12 mouse cellular contexts compared by ENCODE assay signal in the genomic region with DNA sequence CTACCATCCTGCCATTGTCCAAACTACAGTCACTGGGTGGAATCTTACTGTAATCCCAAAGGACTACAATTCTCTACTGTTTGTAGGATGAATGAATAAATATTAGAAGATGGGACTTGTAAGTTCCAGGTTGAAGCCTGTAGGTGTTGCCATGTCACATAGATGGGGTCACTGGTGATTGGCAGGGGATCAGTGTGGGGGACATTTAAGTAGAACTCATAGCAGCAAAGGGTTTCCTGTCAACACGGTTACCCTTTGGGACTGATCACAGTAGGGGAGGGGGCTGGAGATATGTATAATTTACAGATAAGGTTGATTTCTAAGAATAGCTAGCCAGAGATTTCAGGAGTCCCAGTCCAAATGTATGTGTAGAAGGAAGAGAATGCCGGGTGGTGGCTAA. TPM values are rescaled to one million over a fixed set of nuclear protein-coding genes. Genes with fewer than 3 reads are reported as not detected.
A peak's percentile ranks its signal among the peaks of the same experiment; 100 is the strongest.
DNase-seq lines count a peak whose midpoint lies in the region; ATAC-seq lines count a peak whose summit lies in the region.
"Had no signal": no experiment of that assay in that cellular context is flagged by ENCODE, and none has a peak within 500 bp of the region (broad histone marks: within the 10 kb centered on the region; RNA-seq: fewer than 3 reads in every experiment).

No protein-coding gene starts in this region.

- no peak overlapping the region for H3K27ac ChIP-seq in kidney, embryonic 14.5 days (ENCODE audit: low read depth, low read length)
- H3K27ac ChIP-seq in embryonic facial prominence, embryonic 13.5 days = no peak overlapping the region
- H3K27ac ChIP-seq in hindbrain, embryonic 12.5 days = 0 out of 2 replicates have a peak overlapping the region, but pooled peaks have one; percentile 93
- H3K27ac ChIP-seq in midbrain, embryonic 14.5 days (replicated peaks; ENCODE audit: low read depth, low read length) = peak overlapping the region; percentile 98

- peaks cover 3% of the 10 kb centered on the region; the same call in 1 of the 2 replicates for H3K4me1 ChIP-seq in kidney, embryonic 14.5 days (ENCODE audit: control insufficient read depth, insufficient read depth, low read length)
- H3K4me1 ChIP-seq in embryonic facial prominence, embryonic 13.5 days = peaks cover 4% of the 10 kb centered on the region
- H3K4me1 ChIP-seq in hindbrain, embryonic 12.5 days = peaks cover 20% of the 10 kb centered on the region
- H3K4me1 ChIP-seq in midbrain, embryonic 14.5 days (ENCODE audit: control insufficient read depth, insufficient read depth, low read length) = peaks cover 37% of the 10 kb centered on the region

- H3K4me3 ChIP-seq in kidney, embryonic 14.5 days (ENCODE audit: low read length) = peak overlapping the region; percentile 49; the same call in 1 of the 2 replicates
- H3K4me3 ChIP-seq in embryonic facial prominence, embryonic 13.5 days = peak overlapping the region; percentile 51
- H3K4me3 ChIP-seq in hindbrain, embryonic 12.5 days = 0 out of 2 replicates have a peak overlapping the region, but pooled peaks have one; percentile 66
- peak overlapping the region; percentile 76; the same call in 1 of the 2 replicates for H3K4me3 ChIP-seq in midbrain, embryonic 14.5 days (replicated peaks; ENCODE audit: low read depth, low read length)

- no peaks in the 10 kb centered on the region for H3K36me3 ChIP-seq in kidney, embryonic 14.5 days (ENCODE audit: control insufficient read depth, insufficient read depth, low read length)
- no peaks in the 10 kb centered on the region for H3K36me3 ChIP-seq in embryonic facial prominence, embryonic 13.5 days
- H3K36me3 ChIP-seq in hindbrain, embryonic 12.5 days = no peaks in the 10 kb centered on the region
- H3K36me3 ChIP-seq in midbrain, embryonic 14.5 days (ENCODE audit: control insufficient read depth, insufficient read depth, low read length) = peaks cover 8% of the 10 kb centered on the region; the same call in 1 of the 2 replicates
- H3K36me3 ChIP-seq: G1E had no signal

- peaks cover 30% of the 10 kb centered on the region for H3K27me3 ChIP-seq in kidney, embryonic 14.5 days (ENCODE audit: control insufficient read depth, insufficient read depth, low read length)
- peaks cover 28% of the 10 kb centered on the region for H3K27me3 ChIP-seq in embryonic facial prominence, embryonic 13.5 days
- H3K27me3 ChIP-seq in hindbrain, embryonic 12.5 days = peaks cover 7% of the 10 kb centered on the region
- no peaks in the 10 kb centered on the region for H3K27me3 ChIP-seq in midbrain, embryonic 14.5 days (ENCODE audit: control insufficient read depth, insufficient read depth, low read length)

- no peaks in the 10 kb centered on the region for H3K9me3 ChIP-seq in kidney, embryonic 14.5 days (ENCODE audit: control insufficient read depth, low read length)
- H3K9me3 ChIP-seq in embryonic facial prominence, embryonic 13.5 days = no peaks in the 10 kb centered on the region
- no peaks in the 10 kb centered on the region for H3K9me3 ChIP-seq in hindbrain, embryonic 12.5 days (replicated peaks)
- H3K9me3 ChIP-seq in midbrain, embryonic 14.5 days (ENCODE audit: control insufficient read depth, low read length) = no peaks in the 10 kb centered on the region
- H3K9me3 ChIP-seq: G1E had no signal

- peak overlapping the region; percentile 83; the same call in 1 of the 2 replicates for H3K4me2 ChIP-seq in kidney, embryonic 14.5 days (replicated peaks; ENCODE audit: low read depth, low read length)
- H3K4me2 ChIP-seq in embryonic facial prominence, embryonic 13.5 days = peak overlapping the region; percentile 84
- peak overlapping the region; percentile 63 for H3K4me2 ChIP-seq in hindbrain, embryonic 12.5 days (replicated peaks)
- peak overlapping the region; percentile 81 for H3K4me2 ChIP-seq in midbrain, embryonic 14.5 days (ENCODE audit: low read length)

- ATAC-seq in kidney, embryonic 14.5 days (ENCODE audit: low FRiP score, low TSS enrichment) = no peak
- no peak for ATAC-seq in embryonic facial prominence, embryonic 13.5 days (ENCODE audit: insufficient number of reproducible peaks, insufficient read depth, low FRiP score, low TSS enrichment, low read depth)
- ATAC-seq in hindbrain, embryonic 12.5 days (ENCODE audit: low FRiP score) = no peak
- ATAC-seq in midbrain, embryonic 14.5 days (ENCODE audit: low FRiP score, low TSS enrichment) = no peak

- no peak for DNase-seq in kidney, postnatal 4 days
- DNase-seq in midbrain, embryonic 14.5 days = no peak
- no peak for DNase-seq in gastrocnemius, postnatal 25 days
- DNase-seq in layer of hippocampus, adult 9-11 months = no peak
- DNase-seq in gastrocnemius, adult 8-10 months (ENCODE audit: low spot score in 2 of 2) = no peak
- DNase-seq: adrenal gland, adult 8-10 months had no signal

- 85% methylated on average over 2 of the region's 2 CpGs for WGBS in kidney, embryonic 14.5 days
- WGBS in embryonic facial prominence, embryonic 13.5 days = 75% methylated on average over 2 of the region's 2 CpGs
- WGBS in hindbrain, embryonic 12.5 days = 86% methylated on average over 2 of the region's 2 CpGs
- 78% methylated on average over 2 of the region's 2 CpGs for WGBS in midbrain, embryonic 14.5 days

- H3K9ac ChIP-seq in kidney, embryonic 14.5 days (ENCODE audit: low read depth, low read length) = no peak overlapping the region
- H3K9ac ChIP-seq in embryonic facial prominence, embryonic 13.5 days = no peak overlapping the region
- no peak overlapping the region for H3K9ac ChIP-seq in hindbrain, embryonic 12.5 days
- no peak overlapping the region; the same call in 1 of the 2 replicates for H3K9ac ChIP-seq in midbrain, embryonic 14.5 days (replicated peaks; ENCODE audit: low read length)

RNA-seq across cellular contexts. Expression of gene Ccdc175, which starts 52.4 kb away (rescaled TPM):
- polyA plus RNA-seq in kidney, embryonic 14.5 days (2014; fragmentation: Nextera tagmentation; extraction: Ambion mirVana) = not detected in 2 replicates
- polyA plus RNA-seq in embryonic facial prominence, embryonic 13.5 days (2015; fragmentation: Nextera tagmentation; extraction: Ambion mirVana) = not detected in 2 replicates
- polyA plus RNA-seq in hindbrain, embryonic 12.5 days (2016; fragmentation: Nextera tagmentation; extraction: Ambion mirVana) = 0.08 TPM in 1 of 2 replicates, not detected in the other
- polyA plus RNA-seq in midbrain, embryonic 14.5 days (2014; fragmentation: Nextera tagmentation; extraction: Ambion mirVana) = 0.08 and 0.11 TPM in 2 replicates
- not detected for total RNA-seq in gastrocnemius, postnatal 25 days (2021)
- not detected for total RNA-seq in gastrocnemius, adult 8-10 months (2022)
- total RNA-seq: adrenal gland, adult 8-10 months; G1E; left cerebral cortex, adult 8-10 months; megakaryocyte, adult 5-6 weeks had no signal
- polyA plus RNA-seq: G1E had no signal

Comparison
In these comparisons a context has a peak if more than half of its experiments do, and no peak if none do; other contexts are left out.
1. H3K27ac ChIP-seq: peak in hindbrain, embryonic 12.5 days (single experiment) and midbrain, embryonic 14.5 days (single experiment); none in kidney, embryonic 14.5 days (single experiment) and embryonic facial prominence, embryonic 13.5 days (single experiment).
2. Peak in every context shown above with its lines, with median percentiles within 50 percentile points of each other: H3K4me2 ChIP-seq and H3K4me3 ChIP-seq.